Mouse (Mus musculus): ENCODE results near the gene Siah1a.

Gene Siah1a

DNA sequence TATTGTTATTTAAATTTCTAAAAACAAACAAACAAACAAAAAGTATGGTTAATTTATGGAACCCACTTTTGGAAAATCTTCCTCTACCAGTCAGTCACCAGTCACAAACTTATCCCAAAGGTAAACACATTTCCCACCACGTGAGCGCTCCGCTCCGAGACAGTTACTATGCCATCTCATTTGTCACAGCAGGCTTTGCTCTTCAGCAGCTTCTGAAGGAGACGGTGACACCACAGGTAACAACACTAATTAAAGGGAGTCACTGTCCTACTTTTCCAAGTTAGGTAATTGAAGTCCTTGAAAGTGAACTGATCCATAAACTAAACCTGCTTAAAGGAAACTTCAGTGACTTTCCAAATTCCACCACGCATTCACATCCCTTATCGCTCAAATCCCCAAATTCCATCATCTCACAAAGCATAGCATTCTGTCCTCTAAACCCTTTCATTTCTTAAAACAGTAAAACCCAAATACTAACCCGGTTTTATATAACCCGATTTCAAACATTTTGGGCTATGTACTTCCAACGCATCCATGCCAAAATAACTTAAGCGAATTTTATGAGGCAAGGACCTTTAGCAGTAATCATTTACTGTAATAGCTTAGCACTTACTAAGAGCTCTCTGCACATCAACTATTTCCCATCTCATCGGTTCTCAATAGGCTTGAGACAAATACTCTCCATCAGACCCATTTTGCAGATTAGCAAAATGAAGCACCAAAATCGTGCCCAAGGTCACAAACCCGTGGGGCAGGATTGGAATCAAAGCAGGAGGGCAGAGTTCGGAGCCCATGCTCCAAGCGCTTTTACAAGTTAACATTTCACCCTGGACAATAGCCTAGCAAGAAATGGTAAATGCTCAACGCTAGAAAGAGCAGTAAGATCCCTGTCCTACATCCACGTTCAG lies 1.2 kb downstream of the Siah1a start:
- DNase-seq, result peak; percentile 49 to 52

DNA sequence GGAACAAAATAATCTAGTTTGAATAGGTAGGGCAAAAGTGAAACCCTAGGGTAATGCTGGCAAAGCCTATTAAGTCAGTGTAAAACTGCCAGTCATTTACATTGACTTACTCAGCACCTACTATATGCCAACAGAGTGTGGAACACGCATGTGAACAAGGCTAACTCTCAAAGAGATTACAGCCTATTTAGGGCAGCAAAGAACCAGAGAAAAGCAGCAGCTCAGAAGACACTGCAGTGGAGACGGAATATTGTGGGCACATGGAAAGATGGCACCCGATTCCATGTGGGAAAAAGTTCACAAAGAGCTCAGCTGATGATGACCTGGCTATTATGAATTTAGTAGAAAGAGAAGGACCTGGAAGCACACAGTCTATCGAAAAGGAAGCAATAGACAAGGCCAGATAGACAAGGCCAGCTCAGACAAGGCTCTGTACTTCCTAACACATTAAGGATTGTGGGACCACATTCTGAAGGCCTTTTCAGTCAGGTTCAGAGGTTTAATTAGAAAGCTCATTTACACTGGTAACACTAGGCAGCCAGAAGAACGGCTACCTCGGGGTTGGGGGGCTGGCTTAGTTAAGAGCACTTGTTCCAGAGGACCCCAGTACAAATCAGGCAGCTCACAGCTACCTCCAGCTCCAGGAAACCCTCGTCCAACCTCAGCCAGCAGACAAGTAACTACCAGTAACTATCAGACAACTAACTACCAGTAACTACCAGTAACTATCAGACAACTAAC lies 3.0 kb downstream of the Siah1a start:
- no peak for DNase-seq

DNA sequence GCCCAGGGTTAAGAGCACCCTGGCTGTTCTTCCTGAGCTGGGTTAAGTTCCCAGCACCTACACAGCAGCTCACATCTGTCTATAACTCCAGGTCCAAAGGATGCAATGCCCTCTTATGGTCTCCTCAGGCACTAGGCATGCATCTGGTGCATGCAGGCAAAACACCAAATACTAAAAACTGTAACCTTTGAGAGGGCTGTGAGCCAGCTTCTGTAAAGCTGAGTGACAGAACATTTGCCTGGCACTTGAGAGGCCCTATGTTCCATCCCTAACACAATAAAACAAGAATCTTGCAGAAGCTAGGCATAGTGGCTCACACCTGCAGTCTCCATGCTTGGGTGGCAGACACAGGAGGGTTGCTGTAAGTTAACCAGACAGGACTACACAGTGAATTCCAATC lies 4.1 kb downstream of the Siah1a start:
- DNase-seq, result no peak

DNA sequence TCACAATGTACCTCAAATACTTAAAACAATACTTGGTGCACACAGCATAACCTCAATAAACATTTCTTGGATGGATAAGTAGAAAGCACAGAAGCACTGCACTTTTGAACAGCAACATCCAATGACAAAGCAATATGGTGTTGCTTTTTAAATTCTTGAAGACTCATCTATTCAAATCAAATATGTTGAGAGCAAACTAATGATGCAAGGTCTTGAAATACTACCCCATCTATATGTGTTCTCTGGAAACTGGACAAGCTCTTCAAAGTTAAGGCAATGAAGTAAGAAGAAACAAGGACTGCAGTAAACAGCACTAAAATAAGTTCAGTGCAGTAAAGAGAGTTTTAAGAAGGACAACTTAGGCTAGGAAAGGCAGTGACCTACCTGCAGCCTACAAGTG lies 4.8 kb downstream of the Siah1a start:
- no peak for DNase-seq

DNA sequence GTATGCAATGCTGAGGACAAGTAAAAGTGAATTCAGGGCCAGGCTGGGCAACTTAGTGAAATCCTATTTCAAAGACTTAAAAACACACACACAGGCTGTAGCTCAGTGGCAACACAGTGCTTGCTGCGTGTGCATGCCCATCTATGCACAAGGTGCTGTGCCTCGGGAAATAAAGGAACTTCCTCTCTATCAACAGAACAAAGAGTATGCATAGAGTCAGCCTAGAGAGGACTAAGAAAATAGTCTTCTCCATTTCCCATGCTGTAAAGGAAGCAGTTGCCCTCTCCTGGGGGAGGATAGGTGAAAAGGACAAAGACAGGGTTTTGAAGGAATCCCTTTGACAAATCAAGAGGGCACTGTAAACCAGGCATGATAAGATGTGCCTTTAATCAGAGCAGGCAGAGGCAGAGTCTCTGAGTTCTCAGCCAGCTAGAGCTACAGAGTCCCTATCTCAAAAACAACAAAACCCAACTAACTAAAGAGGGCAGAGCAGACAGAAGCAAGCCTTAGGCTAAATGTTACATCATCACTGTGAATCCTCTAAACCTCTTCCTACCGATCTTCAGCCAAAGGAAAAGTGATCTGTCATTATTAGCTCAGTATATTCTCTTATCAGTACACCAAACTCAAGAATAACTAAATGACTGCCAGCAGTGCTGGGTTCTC lies 10.2 kb downstream of the Siah1a start:
- no peak for DNase-seq

DNA sequence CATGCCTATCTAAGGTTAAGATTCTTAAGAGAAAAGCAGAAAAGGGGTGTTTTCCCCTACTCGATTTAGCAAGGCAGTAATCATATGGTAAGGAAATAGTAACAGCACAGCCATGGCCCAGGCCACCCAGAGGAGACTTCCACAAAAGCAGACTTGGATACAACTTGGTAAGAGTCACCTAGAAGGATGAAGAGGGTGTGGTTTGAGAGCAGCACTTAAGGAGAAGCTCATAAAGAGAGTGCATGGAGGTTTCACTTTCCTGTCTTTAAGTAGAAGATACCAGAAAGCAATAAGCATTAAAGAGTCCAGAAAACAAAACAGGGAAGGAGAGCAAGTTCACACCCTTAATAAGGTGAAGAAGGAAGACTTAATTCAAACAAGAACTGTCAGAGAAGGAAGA lies 10.8 kb downstream of the Siah1a start:
- no peak for DNase-seq

DNA sequence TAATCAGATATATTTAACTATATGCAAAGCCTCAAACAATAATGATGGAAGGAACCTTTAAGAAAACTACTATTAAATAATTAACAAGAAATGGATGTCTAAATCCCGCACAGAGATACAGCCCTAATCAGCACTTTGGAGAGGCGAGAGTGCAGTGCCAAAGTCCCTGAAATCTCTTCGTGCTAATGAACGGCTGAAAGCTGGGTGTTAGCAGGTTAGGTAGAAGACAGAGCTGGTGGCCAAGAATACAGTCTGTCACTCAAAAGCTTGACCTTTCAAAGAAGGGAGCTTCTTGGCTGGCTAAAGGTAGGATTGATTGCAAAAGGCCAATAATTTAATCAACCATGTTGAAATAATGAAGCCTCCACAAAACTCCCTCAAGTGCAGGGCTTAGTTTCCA lies 11.6 kb downstream of the Siah1a start:
- peak in 1 of 2 experiments; percentile 46 for DNase-seq

DNA sequence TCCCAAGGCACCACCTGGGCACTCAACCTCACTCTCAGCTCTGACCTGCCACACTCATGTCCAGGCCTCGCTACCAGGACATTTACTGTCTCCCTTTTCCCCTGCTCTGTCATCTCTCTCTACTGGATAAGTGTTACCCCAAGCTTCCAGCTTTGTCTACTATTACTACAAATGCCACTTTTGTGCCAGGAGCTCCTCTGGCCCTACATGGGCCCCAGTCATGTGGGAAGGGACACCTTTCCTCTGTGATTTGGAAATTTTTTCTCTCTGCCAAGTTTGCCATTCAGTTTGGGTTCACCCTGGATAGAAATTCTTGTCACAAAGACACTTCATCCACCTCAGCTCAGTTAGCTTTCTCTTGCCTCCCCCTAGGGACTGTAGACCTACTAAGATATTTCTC lies 14.9 kb downstream of the Siah1a start:
- DNase-seq, result no peak

DNA sequence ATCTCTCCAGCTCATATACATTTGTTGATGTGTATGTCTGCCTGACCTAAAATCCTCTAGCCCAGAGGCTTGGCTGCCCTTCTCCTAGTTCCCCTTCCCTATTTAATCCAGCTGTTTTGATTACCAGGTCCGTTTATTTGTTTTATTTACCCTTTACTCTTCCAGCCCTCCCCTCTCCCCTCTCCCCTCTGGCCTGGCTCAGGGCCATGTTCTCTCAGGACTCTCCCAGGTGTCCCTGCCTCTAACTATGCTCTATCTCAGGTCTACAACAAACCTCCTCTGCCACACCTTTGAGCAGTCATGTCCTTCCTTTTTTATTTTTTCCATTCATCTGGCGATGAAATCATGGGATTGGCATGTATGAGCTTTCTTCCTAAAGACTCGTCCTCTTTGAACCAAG lies 15.4 kb downstream of the Siah1a start:
- peak in 1 of 2 experiments; percentile 28 for DNase-seq

DNA sequence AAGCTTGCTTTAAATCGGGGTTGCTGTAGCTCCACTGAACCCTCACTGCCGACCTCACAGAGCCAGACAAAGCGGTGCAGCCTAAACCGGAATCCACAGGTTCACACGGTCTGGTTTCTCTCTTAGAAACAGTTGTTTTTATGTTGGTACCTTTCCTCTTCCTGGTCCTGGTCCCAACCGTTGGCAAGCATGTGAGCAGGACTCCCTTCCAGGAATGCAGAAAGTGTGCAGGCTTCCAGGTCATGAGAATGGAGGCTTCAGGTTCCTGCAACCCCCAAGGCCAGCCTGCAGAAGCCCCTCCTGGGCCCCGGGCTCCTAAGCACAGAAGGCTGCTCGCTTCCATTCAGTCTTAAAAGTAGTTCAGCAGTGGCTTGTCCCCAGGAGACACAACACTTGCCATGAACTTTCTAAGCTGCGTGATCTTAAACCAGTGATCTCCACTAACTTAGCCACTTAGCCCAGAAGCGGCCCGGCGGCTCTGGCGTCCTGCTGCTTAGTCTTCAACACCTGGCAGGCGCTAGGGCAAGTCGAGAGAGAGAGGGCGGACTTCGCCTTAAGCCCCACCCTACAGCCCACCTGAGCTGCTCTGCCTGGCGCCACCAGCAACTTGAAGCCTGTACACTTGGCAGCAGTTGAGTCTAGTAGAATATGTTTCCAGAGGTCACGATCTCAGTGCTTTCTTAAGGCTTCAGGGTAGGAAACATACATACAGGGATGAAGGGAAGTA lies 17.3 kb downstream of the Siah1a start:
- peak; percentile 38 to 47 for DNase-seq

DNA sequence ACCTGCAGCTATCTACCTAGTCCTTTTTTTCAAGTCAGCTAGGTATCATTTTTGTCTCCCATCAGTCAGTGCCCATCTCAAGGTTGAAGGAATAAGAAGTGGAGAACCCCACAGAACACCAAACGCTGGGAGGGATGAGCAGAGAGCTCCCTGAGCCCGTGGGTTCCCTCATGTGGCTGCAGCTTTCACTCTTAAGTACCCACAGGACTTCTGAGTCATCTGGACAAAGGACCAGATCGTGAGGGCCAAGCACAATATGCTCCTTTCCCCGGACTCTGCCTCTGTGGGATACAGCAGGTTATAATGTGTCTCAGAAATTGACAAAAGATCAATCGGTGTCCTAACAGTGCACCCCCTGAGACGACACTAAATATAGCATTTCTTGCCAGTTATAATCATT lies 18.8 kb downstream of the Siah1a start:
- DNase-seq, result no peak

DNA sequence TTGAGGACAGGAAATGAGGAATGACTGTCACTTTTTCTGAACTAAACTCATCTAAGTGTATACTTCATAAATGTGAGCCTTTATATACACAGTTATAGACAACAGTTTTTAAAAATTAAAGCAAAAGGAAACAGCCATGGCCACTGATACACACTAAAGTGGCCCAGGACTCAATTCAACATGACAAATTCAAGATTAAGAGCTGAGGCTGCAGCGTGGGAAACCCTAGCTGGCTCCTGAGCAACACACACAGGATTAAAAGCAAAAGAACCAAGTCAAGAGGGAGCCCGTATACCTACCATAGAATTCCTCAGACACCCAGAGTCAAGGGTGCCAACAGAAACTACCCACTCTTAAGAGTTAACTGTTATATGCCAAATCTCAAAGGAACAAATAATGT lies 24.2 kb downstream of the Siah1a start:
- no peak for DNase-seq

DNA sequence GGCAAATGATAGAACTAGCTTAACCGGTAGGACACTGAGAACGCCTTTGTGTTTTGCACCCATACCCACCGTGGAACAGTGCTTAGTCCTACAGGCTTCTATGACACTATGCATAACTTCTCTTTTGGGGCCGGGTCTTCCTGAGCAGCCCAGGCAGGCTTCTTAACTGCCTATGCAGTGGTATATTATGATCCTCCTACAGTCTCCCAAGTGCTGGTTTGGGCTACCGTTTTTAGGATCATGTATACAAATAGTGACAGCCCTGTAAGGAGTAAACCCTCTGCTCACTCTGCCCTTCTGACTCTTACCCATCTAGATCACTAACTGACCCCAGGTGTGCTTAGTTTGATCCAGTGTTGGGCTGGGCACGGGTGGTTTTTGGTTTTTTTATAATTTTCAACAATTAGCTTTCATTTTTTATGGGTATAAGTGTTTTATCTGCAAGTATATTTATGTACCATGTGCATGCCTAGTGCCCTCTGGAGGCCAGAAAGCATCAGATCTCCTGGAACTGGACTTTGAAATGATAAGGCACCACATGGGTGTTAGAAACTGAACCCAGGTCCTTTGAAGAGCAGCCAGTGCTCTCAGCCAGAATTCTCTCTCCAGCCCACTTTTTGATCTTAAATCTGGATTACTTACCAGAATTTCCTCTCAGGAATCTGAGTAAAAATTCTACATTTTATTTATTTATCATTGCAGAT lies 24.8 kb downstream of the Siah1a start:
- DNase-seq, result peak; percentile 25 to 42

DNA sequence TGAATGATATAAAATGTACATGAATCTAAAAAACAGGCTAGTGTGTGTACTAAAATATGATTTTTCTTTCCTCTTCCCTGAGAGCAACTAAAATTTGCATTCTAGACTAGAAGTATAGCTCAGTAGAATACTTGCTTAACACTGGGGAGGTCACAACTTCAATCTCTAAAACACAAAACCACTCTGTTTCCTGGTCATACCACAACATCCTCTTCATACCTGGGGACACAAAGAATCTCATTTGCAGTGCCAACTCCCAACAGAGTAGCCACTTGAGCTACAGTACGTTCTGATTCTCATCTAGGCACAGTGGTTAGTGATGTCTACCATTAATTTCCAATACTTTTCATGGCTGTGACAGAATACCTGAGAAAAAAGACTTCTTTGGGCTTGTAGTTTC lies 26.4 kb downstream of the Siah1a start:
- DNase-seq, result no peak

DNA sequence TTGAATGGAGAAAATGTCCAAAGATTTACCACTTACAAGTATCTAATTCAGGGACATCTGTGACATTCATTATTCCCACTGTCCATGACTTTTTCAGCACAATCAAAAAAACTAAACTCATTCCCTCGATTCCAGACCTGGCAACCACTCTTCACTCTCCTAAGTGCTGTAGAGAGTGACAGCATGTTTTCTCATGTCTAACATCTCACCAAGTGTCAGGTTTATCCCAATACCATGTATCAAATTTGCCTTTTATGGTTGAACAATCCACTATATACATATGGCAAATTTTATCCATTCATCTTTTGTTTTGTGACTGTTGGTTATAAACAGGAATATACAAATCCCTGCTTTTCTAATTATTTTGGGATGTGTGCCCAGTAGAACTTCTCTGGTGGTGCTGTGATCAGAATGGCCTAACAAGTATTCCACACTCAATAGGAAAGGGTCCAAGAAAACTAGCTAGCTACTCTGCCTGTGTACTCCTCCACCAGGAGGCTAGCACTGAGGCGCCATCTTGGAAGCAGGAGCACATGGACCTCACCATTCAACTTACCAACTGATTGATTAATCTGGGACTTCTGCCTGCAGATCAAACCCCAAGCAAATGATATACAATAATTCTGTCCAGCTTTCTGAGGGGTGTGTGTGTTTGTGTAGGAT lies 27.3 kb downstream of the Siah1a start:
- DNase-seq, result no peak

DNA sequence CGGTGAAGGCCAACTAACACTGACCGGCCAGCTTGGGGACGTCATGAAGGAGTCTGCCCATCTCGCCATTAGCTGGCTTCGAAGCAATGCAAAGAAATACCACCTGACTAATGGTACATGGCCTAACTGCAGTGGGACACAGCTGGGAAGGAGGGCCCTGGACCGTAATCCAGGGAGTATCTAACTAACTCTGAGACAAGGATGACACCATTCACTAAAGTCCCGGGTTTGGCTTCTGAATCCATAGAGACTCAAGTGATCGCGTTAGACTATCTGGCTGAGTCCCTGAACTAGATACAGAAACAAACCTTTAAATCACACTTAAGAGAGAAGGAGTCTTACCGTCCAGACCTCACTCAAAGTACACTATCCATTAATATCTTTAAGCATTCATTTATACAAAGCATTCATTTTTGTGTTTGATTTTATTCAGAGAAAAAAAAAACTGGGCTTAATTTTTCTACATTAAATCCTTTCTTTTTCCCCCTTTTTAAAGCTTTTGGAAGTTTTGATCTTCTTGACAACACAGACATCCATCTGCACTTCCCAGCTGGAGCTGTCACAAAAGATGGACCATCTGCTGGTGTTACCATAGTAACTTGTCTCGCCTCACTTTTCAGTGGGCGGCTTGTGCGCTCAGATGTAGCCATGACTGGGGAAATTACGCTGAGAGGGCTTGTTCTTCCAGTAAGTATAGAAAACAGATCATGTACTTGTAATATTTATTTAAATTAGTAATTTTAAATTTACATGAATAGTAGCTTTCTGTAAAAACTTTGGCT lies 32.1 kb downstream of the Siah1a start:
- DNase-seq, result no peak

DNA sequence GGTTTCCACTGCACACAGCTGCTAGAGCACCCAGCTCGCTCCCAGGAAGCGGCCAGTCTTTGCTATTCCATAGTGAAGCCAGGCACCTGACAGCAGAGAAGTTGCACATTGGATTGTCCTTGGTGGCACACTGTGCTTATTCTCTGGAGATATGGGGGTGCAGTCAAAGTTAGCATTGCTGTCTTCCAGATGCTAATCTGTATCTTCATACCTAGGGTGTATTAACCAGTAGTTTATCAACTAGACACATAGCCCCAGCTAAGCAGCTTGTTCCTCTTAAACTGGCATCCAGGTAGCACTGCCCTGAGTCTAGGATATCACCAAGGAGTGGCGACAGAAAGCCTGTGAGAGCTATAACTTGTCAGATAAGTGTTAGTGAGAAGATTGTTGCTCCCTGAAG lies 33.1 kb downstream of the Siah1a start:
- no peak for DNase-seq

DNA sequence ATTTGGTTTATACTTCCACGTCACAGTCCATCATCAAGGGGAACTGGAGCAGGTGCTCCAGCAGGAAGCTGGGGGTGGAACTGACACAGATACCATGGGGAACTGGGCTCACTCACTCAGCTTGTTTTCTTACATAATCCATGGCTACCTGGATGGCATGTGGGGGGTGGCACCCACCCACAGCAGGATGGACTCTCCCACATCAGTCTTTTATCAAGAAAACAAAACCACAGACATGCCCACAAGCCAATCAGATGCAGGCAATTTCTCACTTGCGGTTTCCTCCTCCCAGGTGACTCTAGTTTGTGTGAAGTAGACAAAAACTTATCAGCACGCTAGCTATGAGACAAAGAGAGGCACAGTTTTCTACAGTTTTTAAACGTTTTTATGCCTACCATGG lies 37.9 kb downstream of the Siah1a start:
- no peak for DNase-seq

DNA sequence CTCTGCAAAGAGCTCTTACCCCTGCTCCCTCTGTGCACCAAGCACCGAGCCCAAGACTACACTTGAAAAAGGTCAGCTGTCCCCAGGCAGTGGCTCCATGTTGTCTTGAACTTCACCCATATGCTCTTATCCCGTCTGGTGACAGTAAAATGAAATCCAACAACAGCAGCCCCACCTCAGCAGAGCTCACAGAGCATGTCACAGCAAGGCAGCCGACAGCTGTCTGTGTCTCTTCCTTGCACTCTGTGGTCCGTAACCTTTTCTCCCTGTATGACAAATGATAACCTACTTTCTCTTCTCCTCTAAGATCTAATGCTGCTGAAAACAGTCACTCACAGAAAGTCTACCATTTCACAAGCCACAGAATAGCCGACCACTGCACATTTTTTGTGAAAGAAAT lies 39.0 kb downstream of the Siah1a start:
- no peak for DNase-seq

DNA sequence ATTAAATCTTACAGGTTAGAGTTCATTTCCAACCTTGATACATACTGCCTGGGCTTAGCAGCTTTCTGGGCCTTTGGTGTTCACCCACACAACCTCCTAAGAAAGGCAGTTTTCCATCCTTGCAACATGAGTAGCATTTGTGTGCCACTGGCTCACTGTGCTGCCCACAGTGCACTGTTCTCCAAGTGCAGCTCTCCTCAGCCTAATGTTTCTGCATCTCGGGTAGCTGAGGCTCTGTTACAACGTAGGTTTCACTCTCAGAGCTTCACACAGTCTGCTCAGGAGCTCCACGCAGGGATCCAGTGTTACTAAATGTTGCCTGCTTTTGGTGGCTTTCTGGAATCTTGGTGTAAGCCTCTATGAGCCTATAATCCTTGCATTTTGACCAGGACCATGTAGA lies 40.4 kb downstream of the Siah1a start:
- no peak for DNase-seq

DNA sequence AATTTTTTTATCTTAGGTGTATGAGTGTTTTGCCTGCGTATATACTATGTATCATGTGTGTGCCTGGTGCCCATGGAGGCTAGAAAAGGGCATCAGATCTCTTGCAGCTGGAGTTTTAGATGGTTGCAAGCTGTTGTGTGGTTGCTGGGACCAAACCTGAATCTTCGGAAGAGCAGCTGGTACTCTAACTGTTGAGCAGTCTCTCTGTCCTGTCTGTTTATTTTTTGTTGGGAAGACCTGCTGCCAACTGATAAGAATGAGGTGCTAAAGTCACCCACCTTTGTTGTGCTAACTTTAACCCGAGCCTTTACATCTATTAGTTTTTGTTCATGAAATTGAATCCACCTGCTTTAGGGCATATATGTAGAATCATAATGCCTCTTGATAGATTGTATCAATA lies 43.3 kb downstream of the Siah1a start:
- no peak for DNase-seq
